Comparison of ENCODE assay signal across 24 mouse cellular contexts in genomic region chr4:81540496-81540895, GRCm38 (mm10).
A peak's percentile ranks its signal among the peaks of the same experiment; 100 is the strongest.
DNase-seq lines count a peak whose midpoint lies in the region; ATAC-seq and TF ChIP-seq lines count a peak whose summit lies in the region.
"Had no signal": no experiment of that assay in that cellular context is flagged by ENCODE, and none has a peak within 500 bp of the region (broad histone marks: within the 10 kb centered on the region; RNA-seq: fewer than 3 reads in every experiment).

No protein-coding gene starts in this region.

- no peaks in the 10 kb centered on the region for H3K9me3 ChIP-seq in hindbrain, embryonic 10.5 days
- H3K9me3 ChIP-seq: embryonic facial prominence, embryonic 10.5 days; embryonic facial prominence, embryonic 13.5 days; forebrain, embryonic 12.5 days; forebrain, embryonic 15.5 days; hindbrain, embryonic 13.5 days; intestine, embryonic 15.5 days had no signal

- H3K36me3 ChIP-seq in hindbrain, embryonic 10.5 days, result no peaks in the 10 kb centered on the region
- H3K36me3 ChIP-seq: embryonic facial prominence, embryonic 10.5 days; embryonic facial prominence, embryonic 13.5 days; forebrain, embryonic 12.5 days; forebrain, embryonic 15.5 days; hindbrain, embryonic 13.5 days; intestine, embryonic 15.5 days had no signal

- peak; percentile 44; the same call in 1 of the 2 replicates for ATAC-seq in frontal cortex, adult (ENCODE audit: low TSS enrichment)
- ATAC-seq: activated CD4-positive, CD25-positive, alpha-beta regulatory T cell, adult 4 months; forebrain, embryonic 15.5 days; hindbrain, embryonic 16.5 days; intestine, embryonic 15.5 days had no signal

- H3K4me1 ChIP-seq in hindbrain, embryonic 10.5 days (replicated peaks), result no peaks in the 10 kb centered on the region
- H3K4me1 ChIP-seq: embryonic facial prominence, embryonic 10.5 days; embryonic facial prominence, embryonic 13.5 days; forebrain, embryonic 12.5 days; forebrain, embryonic 15.5 days; hindbrain, embryonic 13.5 days; intestine, embryonic 15.5 days had no signal

- no peaks in the 10 kb centered on the region for H3K27me3 ChIP-seq in hindbrain, embryonic 10.5 days (ENCODE audit: insufficient read depth, poor library complexity, severe bottlenecking)
- H3K27me3 ChIP-seq: embryonic facial prominence, embryonic 13.5 days; forebrain, embryonic 12.5 days; forebrain, embryonic 15.5 days; hindbrain, embryonic 13.5 days; intestine, embryonic 15.5 days had no signal

- TF ChIP-seq CTCF in layer of hippocampus, adult 2 months (conservative IDR thresholded peaks at IDR 0.05), result no peak

- H3K27ac ChIP-seq in layer of hippocampus, adult 2 months, result peak overlapping the region; percentile 87
- H3K27ac ChIP-seq in hindbrain, embryonic 10.5 days, result no peak overlapping the region
- H3K27ac ChIP-seq: embryonic facial prominence, embryonic 10.5 days; embryonic facial prominence, embryonic 13.5 days; forebrain, embryonic 12.5 days; forebrain, embryonic 15.5 days; gastrocnemius, adult 2 months; hindbrain, embryonic 13.5 days; intestine, embryonic 15.5 days had no signal

- no peak overlapping the region for H3K4me3 ChIP-seq in layer of hippocampus, adult 2 months
- no peak overlapping the region for H3K4me3 ChIP-seq in hindbrain, embryonic 10.5 days
- H3K4me3 ChIP-seq: embryonic facial prominence, embryonic 10.5 days; embryonic facial prominence, embryonic 13.5 days; erythroblast, embryonic 14.5 days; forebrain, embryonic 12.5 days; forebrain, embryonic 15.5 days; gastrocnemius, adult 2 months; hindbrain, embryonic 13.5 days; intestine, embryonic 15.5 days had no signal

- no peak for DNase-seq in frontal cortex, adult 2 months (ENCODE audit: extremely low spot score in 1 of 2, low spot score in 1 of 2)
- DNase-seq in layer of hippocampus, adult 2 months (ENCODE audit: low spot score in 2 of 2), result peak in 1 of 2 experiments; percentile 47
- DNase-seq in layer of hippocampus, postnatal 10 days (ENCODE audit: low spot score in 2 of 2), result no peak
- peak; percentile 68 for DNase-seq in layer of hippocampus, adult 9-11 months
- DNase-seq in hindbrain, embryonic 10.5 days (ENCODE audit: low spot score), result no peak
- DNase-seq: adrenal gland, adult 8-10 months; adrenal gland, postnatal 25 days; cerebellum, adult 11 months; cerebellum, adult 2 months; cerebellum, postnatal 25 days; embryo, embryonic 11 days; gastrocnemius, adult 2 months; gastrocnemius, postnatal 14 days; heart, adult 11 months had no signal
